Mouse (Mus musculus): ENCODE data around the gene 2010111I01Rik.

DNA sequence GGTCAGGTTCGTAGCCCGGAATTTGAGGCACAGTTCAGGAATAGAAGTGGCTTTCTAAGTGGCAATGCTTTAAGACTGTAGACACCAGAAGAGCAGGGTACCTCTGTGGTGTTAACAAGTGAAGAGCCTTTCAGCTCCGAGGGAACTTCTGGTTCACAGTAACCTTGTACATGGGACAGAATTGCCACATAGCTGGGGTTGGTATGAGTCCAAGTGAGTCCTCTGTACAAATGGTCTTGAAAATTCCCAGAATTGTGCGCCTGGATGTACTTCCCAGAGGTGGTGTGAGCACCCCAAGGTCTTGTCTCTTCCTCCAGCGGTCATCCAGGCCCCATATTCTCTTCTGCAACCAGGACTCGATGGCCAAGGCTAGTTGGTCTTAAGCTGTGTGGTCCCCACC lies 326.3 kb downstream of the 2010111I01Rik start:
- TF ChIP-seq CTCF (IDR thresholded peaks at IDR 0.05; ENCODE audit: low read depth), result no peak
- TF ChIP-seq EP300 (optimal IDR thresholded peaks at IDR 0.05), result no peak

Data from stomach, postnatal 0 days (tissue).